Mouse (Mus musculus) activated CD4-positive, CD25-positive, alpha-beta regulatory T cell, adult 4 months (primary cell): Measurements from ENCODE around the gene Hid1. TPM values are rescaled to one million over a fixed set of nuclear protein-coding genes. Genes with fewer than 3 reads are reported as not detected.
"Not testable (repeated sequence)": the region's sequence is repeated elsewhere in the genome, so short reads cannot be mapped to it uniquely, and the experiment has no call there.

ENCODE experiments used
- ATAC-seq: one replicate; pipeline ENCODE4 v1.8.0; 2017
- polyA plus RNA-seq, 2 experiments: library from polyadenylated mRNA; unstranded; fragments of 100-300 nt; shearing (Covaris generic); gene quantifications; one replicate each; pipeline ENCODE4 v1.2.1; 2017

Gene Hid1
- polyA plus RNA-seq, result 1 to 10 TPM; 2.6 to 3.2 TPM

- peak; percentile 83 for ATAC-seq
Measured at GRCm38 (mm10) chr11:115367395-115367944, at the start of gene Hid1. TSS of gene Hid1 (minus strand) at chr11:115367756.

DNA sequence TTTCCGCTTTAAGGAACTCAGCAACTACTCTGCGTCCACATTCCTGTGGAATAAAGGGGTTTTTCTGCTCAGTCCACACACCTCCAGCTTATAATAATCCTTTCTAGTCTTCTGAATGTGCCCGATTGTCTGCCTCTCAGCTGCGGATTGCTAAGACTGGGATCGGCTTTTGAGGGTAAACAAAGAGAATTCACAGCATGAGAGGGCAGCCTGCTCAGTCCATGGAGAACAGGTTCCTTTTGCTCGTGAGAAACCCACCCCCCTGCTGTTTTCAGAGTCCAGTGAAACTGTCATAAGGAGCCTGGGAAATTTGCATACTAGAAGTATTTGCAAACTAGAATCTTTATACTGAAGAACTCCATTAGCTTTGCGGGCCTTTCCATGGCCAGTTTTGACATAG, 42.0 kb upstream of the Hid1 start:
- ATAC-seq, result no peak

GRCm38 (mm10) chr11:115408266-115408920, 40.8 kb upstream of the Hid1 start:
- peak; percentile 7 for ATAC-seq

DNA sequence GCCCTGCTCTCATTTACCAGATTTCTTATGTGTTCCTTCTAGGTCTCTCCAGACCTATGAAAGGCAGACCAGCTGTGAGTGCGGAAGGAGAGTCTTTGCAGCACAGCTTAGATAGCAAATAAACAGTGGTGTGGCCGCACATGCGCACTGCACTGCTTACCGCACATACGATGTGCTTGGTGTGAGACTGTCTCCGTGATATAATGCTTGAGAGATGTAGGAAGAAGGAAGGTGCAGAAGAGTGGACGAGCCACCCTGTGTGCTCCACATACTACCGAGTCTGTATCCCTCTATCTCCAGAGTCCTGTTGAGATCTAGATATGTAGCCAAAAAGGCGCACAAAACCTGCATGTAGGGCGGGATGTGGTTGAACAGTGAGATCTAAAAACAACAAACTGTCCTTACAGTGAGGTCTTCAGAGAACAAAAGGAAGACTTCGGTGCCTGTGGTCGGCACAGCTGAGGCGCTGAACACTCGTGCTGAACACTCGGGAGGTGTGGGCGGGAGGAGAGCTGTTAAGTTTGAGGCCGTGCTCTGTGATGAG, 39.4 kb upstream of the Hid1 start:
- peak; percentile 70 for ATAC-seq

- ATAC-seq, result no peak
Measured at GRCm38 (mm10) chr11:115405723-115406122, 38.2 kb upstream of the Hid1 start.

DNA sequence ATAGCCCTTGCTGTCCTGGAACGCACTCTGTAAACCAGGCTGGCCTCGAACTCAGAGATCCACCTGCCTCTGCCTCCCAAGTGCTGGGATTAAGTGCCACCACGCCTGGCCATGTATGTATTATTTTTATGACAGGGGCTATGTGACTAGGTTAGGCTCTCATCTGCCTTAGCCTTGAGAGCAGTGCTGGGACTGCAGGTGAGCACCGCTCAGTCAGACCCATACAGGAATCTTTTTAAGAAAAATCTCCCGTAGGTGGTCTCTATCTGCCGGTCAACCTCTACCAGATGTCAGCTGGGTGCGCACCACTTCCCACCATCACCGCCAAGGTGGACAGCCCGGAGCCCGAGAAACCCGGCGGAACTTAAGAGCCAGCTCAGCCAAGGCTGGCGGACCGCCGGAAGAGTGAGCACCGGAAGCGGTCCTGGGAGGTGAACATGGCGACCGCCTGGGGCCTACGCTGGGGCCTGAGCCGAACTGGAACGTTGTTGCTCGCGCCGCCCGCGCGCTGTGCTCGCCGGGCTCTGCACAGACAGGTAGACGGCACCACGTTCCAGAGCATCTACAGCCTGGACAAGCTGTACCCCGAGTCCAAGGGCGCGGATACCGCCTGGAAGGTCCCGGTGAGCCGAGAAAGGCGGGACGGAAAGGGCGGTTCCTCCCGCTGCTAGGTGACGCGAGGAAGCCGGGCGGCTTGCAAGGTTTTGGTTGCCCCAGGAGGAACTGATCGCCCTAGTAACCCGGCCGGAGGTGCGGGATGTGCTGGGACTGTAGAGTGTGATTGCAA, 36.0 kb upstream of the Hid1 start, which contains the start of gene Mrpl58:
TSS of gene Mrpl58 (plus strand) at position 415 of the 787 bp plus-strand sequence.
- peak; percentile 58 for ATAC-seq

- ATAC-seq, result no peak
Measured at GRCm38 (mm10) chr11:115400630-115401391, 33.3 kb upstream of the Hid1 start.

DNA sequence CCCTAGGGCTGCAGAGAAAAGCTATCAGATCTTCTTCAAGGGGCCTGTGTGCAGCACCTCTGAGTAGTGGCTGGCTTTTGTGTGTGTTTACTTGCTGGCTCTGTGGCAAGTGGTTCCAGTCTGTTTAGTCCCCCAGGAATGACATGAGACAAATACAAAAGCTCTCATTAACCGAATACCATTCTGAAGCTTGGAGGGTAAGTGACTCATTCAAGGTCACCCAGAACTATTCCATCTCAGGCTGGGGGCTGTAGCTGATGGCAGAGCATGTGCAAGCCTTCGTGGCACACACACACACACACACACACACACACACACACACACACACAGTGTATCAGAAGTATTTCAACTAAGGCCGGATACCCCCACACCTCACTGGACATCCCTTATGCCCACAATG, 32.6 kb upstream of the Hid1 start:
- no peak for ATAC-seq

GRCm38 (mm10) chr11:115398085-115398484, 30.5 kb upstream of the Hid1 start:
- ATAC-seq, result no peak

- no peak for ATAC-seq
Measured at GRCm38 (mm10) chr11:115393721-115394325, 26.3 kb upstream of the Hid1 start.

DNA sequence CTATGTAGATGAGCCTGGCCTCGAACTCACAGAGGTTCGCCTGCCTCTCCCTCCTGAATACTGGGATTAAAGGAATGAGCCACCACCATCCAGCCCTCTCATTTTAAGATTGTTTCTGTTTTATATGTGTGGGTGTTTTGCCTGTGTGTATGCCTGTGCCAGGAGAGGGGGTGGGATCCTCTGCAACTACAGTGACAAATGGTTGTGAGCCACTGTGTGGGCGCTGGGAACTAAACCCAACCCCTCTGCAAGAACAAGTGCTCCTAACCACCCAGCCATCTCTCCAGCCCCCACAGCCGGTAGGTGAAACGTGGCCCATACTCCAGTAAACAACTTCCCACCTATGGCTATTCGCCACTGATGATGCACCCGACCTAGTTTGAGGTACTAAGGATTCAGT, 23.8 kb upstream of the Hid1 start:
- no peak for ATAC-seq

GRCm38 (mm10) chr11:115386859-115387258, 19.3 kb upstream of the Hid1 start:
- ATAC-seq, result not testable (repeated sequence)

GRCm38 (mm10) chr11:115384587-115384986, 17.0 kb upstream of the Hid1 start:
- no peak for ATAC-seq

DNA sequence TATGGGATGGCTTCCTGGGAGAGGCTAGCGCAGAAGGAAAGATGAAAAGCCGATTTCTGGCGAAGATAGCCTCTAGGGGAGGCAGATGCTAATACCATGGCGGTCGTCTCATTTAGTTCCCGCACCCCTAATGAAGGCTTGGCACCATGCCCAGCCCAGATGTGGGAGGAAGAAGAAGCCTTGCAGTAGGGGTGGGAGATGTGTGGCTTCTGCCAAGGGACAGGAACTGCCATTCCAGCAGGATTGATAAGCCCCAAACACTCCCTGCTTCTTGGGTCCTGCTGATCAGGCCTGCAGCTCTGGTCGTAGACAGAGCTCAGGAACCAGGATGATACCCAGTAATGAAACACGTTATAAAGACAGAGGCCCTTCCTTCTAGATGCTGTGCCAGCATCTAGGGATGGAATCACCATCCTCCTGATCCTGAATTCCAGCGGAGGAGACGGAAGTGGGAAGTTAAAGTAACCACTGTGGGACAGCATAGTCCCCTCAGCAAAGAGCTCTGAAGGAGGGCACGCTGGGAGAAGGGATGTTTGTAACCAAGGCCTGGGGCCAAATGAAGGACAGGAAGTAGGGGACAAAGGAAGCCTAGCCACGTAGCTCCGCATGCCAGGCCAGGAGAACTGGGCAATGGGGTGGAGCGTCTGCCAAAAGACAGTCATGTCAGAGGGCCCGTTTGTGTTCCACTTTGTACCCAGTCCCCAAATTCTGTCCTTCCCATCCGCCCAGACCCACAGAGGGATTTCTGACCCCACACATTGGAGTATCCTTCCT, 16.3 kb upstream of the Hid1 start:
- no peak for ATAC-seq

GRCm38 (mm10) chr11:115382891-115383290, 15.3 kb upstream of the Hid1 start:
- no peak for ATAC-seq

DNA sequence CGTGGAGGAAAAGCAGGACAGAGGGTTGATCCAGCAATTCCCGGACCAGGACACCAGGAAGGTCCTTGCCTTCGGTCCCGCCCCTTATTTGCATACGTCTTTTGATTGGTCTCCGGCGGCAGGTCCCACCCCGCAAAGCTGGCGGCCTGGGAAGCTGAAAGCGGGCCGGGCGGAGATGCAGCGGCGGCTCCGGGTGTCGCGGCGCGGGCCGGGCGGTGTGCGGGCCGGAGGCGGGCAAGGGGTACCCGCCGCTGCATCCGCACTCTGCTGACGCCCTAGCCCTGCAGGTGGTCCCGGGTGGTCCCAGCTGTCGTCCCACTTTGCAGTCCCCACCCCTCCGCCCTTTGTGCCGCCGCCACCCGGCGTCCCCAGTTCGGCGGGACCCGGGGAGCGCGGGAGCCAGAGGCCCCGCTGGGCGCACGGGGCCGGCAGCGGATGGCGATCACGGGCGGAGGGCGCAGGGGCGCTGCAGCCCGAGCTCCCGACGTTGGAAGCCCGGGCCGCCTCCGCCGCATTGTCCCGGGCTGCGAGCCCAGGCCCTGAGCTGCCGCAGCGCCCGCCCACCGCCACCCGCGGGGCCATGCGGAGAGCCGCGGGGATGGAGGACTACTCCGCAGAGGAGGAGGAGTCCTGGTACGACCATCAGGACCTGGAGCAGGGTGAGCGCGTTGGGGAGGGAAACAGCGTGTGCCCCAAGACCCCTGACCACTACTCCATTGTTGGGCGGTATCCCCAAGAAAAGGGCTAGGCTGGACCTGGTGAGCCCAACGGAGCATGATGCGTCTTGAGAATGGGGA, 14.4 kb upstream of the Hid1 start, which contains the start of gene Cdr2l:
TSS of gene Cdr2l (plus strand) at position 174 of the 797 bp plus-strand sequence.
- no peak for ATAC-seq

GRCm38 (mm10) chr11:115381276-115381675, 13.7 kb upstream of the Hid1 start:
- ATAC-seq, result no peak

DNA sequence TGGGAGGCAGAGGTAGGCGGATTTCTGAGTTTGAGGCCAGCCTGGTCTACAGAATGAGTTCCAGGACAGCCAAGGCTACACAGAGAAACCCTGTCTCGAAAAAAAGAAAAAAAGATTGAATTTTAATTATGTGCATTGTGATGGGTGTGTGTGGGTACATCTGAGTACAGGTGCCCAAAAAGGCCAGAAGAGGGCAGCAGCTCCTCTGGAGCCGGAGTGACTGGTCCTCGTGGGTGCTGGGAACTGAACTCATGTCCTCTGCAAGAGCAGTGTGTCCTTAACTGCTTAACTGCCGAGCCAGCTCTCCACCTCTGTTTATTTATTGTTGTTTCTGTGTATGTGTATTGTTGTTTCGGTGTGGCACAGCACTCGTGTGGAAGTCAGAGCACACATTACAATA, 10.3 kb upstream of the Hid1 start:
- no peak for ATAC-seq

DNA sequence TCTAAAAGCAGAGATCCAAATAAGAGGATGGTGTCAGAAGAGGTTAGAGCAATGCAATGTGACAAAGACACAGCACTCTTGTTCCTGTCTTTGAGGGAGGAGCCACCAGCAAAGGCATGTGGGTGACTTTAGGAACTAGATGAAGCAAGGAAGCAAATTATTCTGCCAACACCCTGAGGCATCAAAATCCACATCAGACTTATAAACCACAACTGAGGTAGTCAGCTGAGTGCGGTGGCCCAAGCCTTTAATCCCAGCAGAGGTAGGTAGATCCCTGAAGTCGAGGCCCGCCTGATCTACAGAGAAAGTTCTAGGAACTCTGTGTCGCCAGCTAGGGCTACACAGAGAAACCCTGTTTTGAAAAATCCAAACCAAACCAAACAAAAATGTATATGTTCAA, 9.7 kb upstream of the Hid1 start:
- no peak for ATAC-seq

DNA sequence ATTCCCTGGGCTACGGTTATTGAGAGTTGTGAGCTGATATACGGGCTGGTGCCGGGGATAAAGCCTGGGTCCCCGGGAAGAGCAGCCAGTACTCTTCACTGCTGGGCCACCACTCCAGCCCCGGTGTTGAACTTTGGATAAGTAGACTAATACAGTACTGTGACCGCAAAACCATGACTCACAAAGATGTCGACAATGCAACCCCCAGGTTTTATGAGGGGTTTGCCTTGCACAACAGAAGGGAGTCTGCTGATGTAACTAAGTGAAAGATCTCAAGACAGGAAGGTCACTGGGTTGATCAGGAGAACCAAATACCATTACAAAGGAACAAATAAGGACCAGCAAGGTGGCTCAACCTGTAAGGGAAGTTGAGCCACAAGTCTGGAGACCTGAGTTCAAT, 9.2 kb upstream of the Hid1 start:
- no peak for ATAC-seq
